Mouse (Mus musculus) intestine, embryonic 15.5 days (tissue): Measurements from ENCODE around the gene Kif13a. TPM values are rescaled to one million over a fixed set of nuclear protein-coding genes. Genes with fewer than 3 reads are reported as not detected.

ENCODE experiments used
- ATAC-seq: fragments of 200-750 bp; cut with Nextera tagmentation; 2 replicates; pipeline ENCODE4 v1.8.0; 2017; ENCODE audit warnings: moderate TSS enrichment, moderate library complexity
- H3K27ac ChIP-seq: fragments of 300-500 bp; sonication (generic); 2 replicates; pipeline ENCODE4 v1.5.1; 2015; ENCODE audit warnings: mild to moderate bottlenecking, inconsistent platforms
- H3K27me3 ChIP-seq: fragments of 300-500 bp; sonication (generic); replicated peaks from 2 replicates; pipeline ENCODE4 v1.6.1; 2015; ENCODE audit warnings: inconsistent platforms
- H3K36me3 ChIP-seq: fragments of 300-500 bp; sonication (generic); 2 replicates; pipeline ENCODE4 v1.6.1; 2015; ENCODE audit warnings: inconsistent platforms
- H3K4me1 ChIP-seq: fragments of 300-500 bp; sonication (generic); replicated peaks from 2 replicates; pipeline ENCODE4 v1.6.1; 2015; ENCODE audit warnings: inconsistent platforms
- H3K4me2 ChIP-seq: fragments of 300-500 bp; sonication (generic); replicated peaks from 2 replicates; pipeline ENCODE4 v1.6.1; 2015; ENCODE audit warnings: mild to moderate bottlenecking, inconsistent platforms
- H3K4me3 ChIP-seq: fragments of 300-500 bp; sonication (generic); replicated peaks from 2 replicates; pipeline ENCODE4 v1.5.1; 2015; ENCODE audit warnings: inconsistent platforms
- H3K9ac ChIP-seq: fragments of 300-500 bp; sonication (generic); 2 replicates; pipeline ENCODE4 v1.6.1; 2015; ENCODE audit warnings: inconsistent platforms
- H3K9me3 ChIP-seq: fragments of 300-500 bp; sonication (generic); 2 replicates; pipeline ENCODE4 v1.6.1; 2016; ENCODE audit warnings: inconsistent platforms
- WGBS: fragments of 180-500 bp; shearing (Covaris S2); methylation state at CpG from one replicate; pipeline ENCODE4 v1.1.7; 2015; 5-methylcytosine and 5-hydroxymethylcytosine counted together
- polyA plus RNA-seq: library from polyadenylated mRNA; unstranded; fragments of >200 nt; fragmentation: Nextera tagmentation; extraction: Ambion mirVana; gene quantifications from 2 replicates; pipeline ENCODE4 v1.2.1, GENCODE M21; 2015

The Kif13a gene
- polyA plus RNA-seq, 1 experiment from 2014 or later = 17.0 TPM

- Histone ChIP-seq H3K9ac (no peak overlapping the region), H3K9me3 (no peaks in the 10 kb centered on the region), H3K27me3 (no peaks in the 10 kb centered on the region), H3K4me3 (no peak overlapping the region), H3K4me1 (0 out of 2 replicates have a peak, but pooled peaks cover 7% of the 10 kb centered on the region), H3K27ac (no peak overlapping the region), H3K36me3 (no peaks in the 10 kb centered on the region), H3K4me2 (no peak overlapping the region)
- ATAC-seq = no peak
- 61% methylated on average over 11 of the region's 11 CpGs for WGBS
Measured at GRCm38 (mm10) chr13:46898411-46898810, 31.3 kb downstream of the Kif13a start.

GRCm38 (mm10) chr13:46892380-46892779 is 37.3 kb downstream of the Kif13a start:
- H3K4me2 ChIP-seq = no peak overlapping the region
- no peaks in the 10 kb centered on the region for H3K9me3 ChIP-seq
- H3K9ac ChIP-seq = no peak overlapping the region
- WGBS = 42% methylated on average over 4 of the region's 4 CpGs
- no peak overlapping the region for H3K4me3 ChIP-seq
- no peak for ATAC-seq
- no peaks in the 10 kb centered on the region for H3K36me3 ChIP-seq
- H3K4me1 ChIP-seq = peaks cover 13% of the 10 kb centered on the region; the same call in 1 of the 2 replicates
- H3K27me3 ChIP-seq = no peaks in the 10 kb centered on the region
- no peak overlapping the region for H3K27ac ChIP-seq

GRCm38 (mm10) chr13:46888150-46888683 is 41.5 kb downstream of the Kif13a start:
- Histone ChIP-seq H3K4me1 (peaks cover 17% of the 10 kb centered on the region), H3K27ac (no peak overlapping the region), H3K4me2 (no peak overlapping the region), H3K27me3 (no peaks in the 10 kb centered on the region), H3K36me3 (no peaks in the 10 kb centered on the region), H3K9me3 (no peaks in the 10 kb centered on the region), H3K4me3 (no peak overlapping the region), H3K9ac (no peak overlapping the region)
- 91% methylated on average over 12 of the region's 12 CpGs for WGBS
- ATAC-seq = no peak

- whole genome bisulfite sequencing = 89% methylated on average over 10 of the region's 10 CpGs
- no peak overlapping the region for H3K4me2 ChIP-seq
- no peak for ATAC-seq
- no peaks in the 10 kb centered on the region for H3K27me3 ChIP-seq
- no peak overlapping the region for H3K27ac ChIP-seq
- H3K9me3 ChIP-seq = no peaks in the 10 kb centered on the region
- no peaks in the 10 kb centered on the region for H3K36me3 ChIP-seq
- H3K9ac ChIP-seq = no peak overlapping the region
- peaks cover 16% of the 10 kb centered on the region for H3K4me1 ChIP-seq
- H3K4me3 ChIP-seq = no peak overlapping the region
Measured at GRCm38 (mm10) chr13:46886497-46887261, 43.0 kb downstream of the Kif13a start.

- Histone ChIP-seq H3K27me3 (no peaks in the 10 kb centered on the region), H3K9ac (no peak overlapping the region), H3K4me3 (no peak overlapping the region), H3K4me2 (no peak overlapping the region), H3K27ac (no peak overlapping the region), H3K4me1 (peaks cover 16% of the 10 kb centered on the region), H3K36me3 (no peaks in the 10 kb centered on the region), H3K9me3 (no peaks in the 10 kb centered on the region)
- 63% methylated on average over 5 of the region's 5 CpGs for WGBS
- ATAC-seq = no peak
Measured at GRCm38 (mm10) chr13:46885759-46886060, 44.0 kb downstream of the Kif13a start.

- no peak for ATAC-seq
- Histone ChIP-seq H3K4me3 (no peak overlapping the region), H3K4me1 (peaks cover 16% of the 10 kb centered on the region), H3K27ac (no peak overlapping the region), H3K27me3 (no peaks in the 10 kb centered on the region), H3K36me3 (no peaks in the 10 kb centered on the region), H3K9me3 (no peaks in the 10 kb centered on the region), H3K9ac (no peak overlapping the region), H3K4me2 (no peak overlapping the region)
- 65% methylated on average over 26 of the region's 26 CpGs for WGBS
Measured at GRCm38 (mm10) chr13:46884898-46885758, 44.5 kb downstream of the Kif13a start.

- no peak overlapping the region for H3K9ac ChIP-seq
Measured at GRCm38 (mm10) chr13:46883976-46884375, 45.7 kb downstream of the Kif13a start.

GRCm38 (mm10) chr13:46883381-46883780 is 46.3 kb downstream of the Kif13a start:
- 40% methylated on average over 10 of the region's 10 CpGs for WGBS
- peak; percentile 46 for ATAC-seq

More at GRCm38 (mm10) chr13:46883976-46884375, 45.7 kb downstream of the Kif13a start:
- H3K27me3 ChIP-seq = no peaks in the 10 kb centered on the region
- no peak overlapping the region for H3K4me3 ChIP-seq
- no peaks in the 10 kb centered on the region for H3K36me3 ChIP-seq
- no peak overlapping the region for H3K4me2 ChIP-seq
- peaks cover 16% of the 10 kb centered on the region for H3K4me1 ChIP-seq
- no peaks in the 10 kb centered on the region for H3K9me3 ChIP-seq
- no peak for ATAC-seq
- WGBS = 85% methylated on average over 3 of the region's 3 CpGs
- 0 out of 2 replicates have a peak overlapping the region, but pooled peaks have one; percentile 33 for H3K27ac ChIP-seq

GRCm38 (mm10) chr13:46880736-46881135 is 48.9 kb downstream of the Kif13a start:
- H3K9ac ChIP-seq = no peak overlapping the region
- no peaks in the 10 kb centered on the region for H3K36me3 ChIP-seq
- H3K27ac ChIP-seq = no peak overlapping the region
- WGBS = 53% methylated on average over 14 of the region's 14 CpGs
- H3K27me3 ChIP-seq = no peaks in the 10 kb centered on the region
- no peak overlapping the region for H3K4me2 ChIP-seq
- H3K4me3 ChIP-seq = no peak overlapping the region
- H3K9me3 ChIP-seq = no peaks in the 10 kb centered on the region
- no peak for ATAC-seq
- peaks cover 26% of the 10 kb centered on the region for H3K4me1 ChIP-seq

More at GRCm38 (mm10) chr13:46883381-46883780, 46.3 kb downstream of the Kif13a start:
- Histone ChIP-seq H3K4me2 (no peak overlapping the region), H3K9ac (no peak overlapping the region), H3K27ac (0 out of 2 replicates have a peak overlapping the region, but pooled peaks have one; percentile 33), H3K4me1 (peaks cover 16% of the 10 kb centered on the region), H3K27me3 (no peaks in the 10 kb centered on the region), H3K9me3 (no peaks in the 10 kb centered on the region), H3K36me3 (no peaks in the 10 kb centered on the region), H3K4me3 (no peak overlapping the region)

GRCm38 (mm10) chr13:46880243-46880642 is 49.4 kb downstream of the Kif13a start:
- Histone ChIP-seq H3K4me2 (no peak overlapping the region), H3K27me3 (no peaks in the 10 kb centered on the region), H3K9me3 (no peaks in the 10 kb centered on the region), H3K36me3 (no peaks in the 10 kb centered on the region), H3K9ac (no peak overlapping the region), H3K27ac (no peak overlapping the region), H3K4me3 (no peak overlapping the region), H3K4me1 (peaks cover 22% of the 10 kb centered on the region)
- ATAC-seq = no peak
- 87% methylated on average over 6 of the region's 6 CpGs for WGBS

GRCm38 (mm10) chr13:46877049-46877448 is 52.6 kb downstream of the Kif13a start:
- no peak for ATAC-seq
- H3K36me3 ChIP-seq = no peaks in the 10 kb centered on the region
- peaks cover 16% of the 10 kb centered on the region for H3K4me1 ChIP-seq
- H3K27ac ChIP-seq = no peak overlapping the region
- H3K4me3 ChIP-seq = no peak overlapping the region
- 89% methylated on average over 4 of the region's 4 CpGs for WGBS
- H3K4me2 ChIP-seq = no peak overlapping the region
- H3K9ac ChIP-seq = no peak overlapping the region
- no peaks in the 10 kb centered on the region for H3K9me3 ChIP-seq
- no peaks in the 10 kb centered on the region for H3K27me3 ChIP-seq

GRCm38 (mm10) chr13:46875377-46875776 is 54.3 kb downstream of the Kif13a start:
- Histone ChIP-seq H3K4me2 (no peak overlapping the region), H3K36me3 (no peaks in the 10 kb centered on the region), H3K9ac (no peak overlapping the region), H3K27me3 (no peaks in the 10 kb centered on the region), H3K9me3 (no peaks in the 10 kb centered on the region), H3K4me3 (no peak overlapping the region), H3K4me1 (peaks cover 17% of the 10 kb centered on the region), H3K27ac (no peak overlapping the region)
- peak; percentile 86 for ATAC-seq
- 22% methylated on average over 6 of the region's 6 CpGs for WGBS
